Mouse (Mus musculus) stomach, postnatal 0 days (tissue): ENCODE measurements at regions not wholly inside any gene's neighbourhood (a gene's known extent, or its start where the extent isn't known, plus 50 kb on each side); places are given as distances from the start of the nearest gene placed in this dataset.

ENCODE experiments used
- ATAC-seq: fragments of 200-750 bp; cut with Nextera tagmentation; 2 replicates; pipeline ENCODE4 v1.8.0; 2017; ENCODE audit not compliant: low FRiP score, low TSS enrichment
- DNase-seq: peaks from one replicate; pipeline ENCODE4 v3.0.0-alpha.2; 2016; ENCODE audit warnings: low spot score
- H3K27ac ChIP-seq: fragments of 300-500 bp; sonication (generic); replicated peaks from 2 replicates; pipeline ENCODE4 v1.5.1; 2014; ENCODE audit warnings: mild to moderate bottlenecking, control low read depth
- H3K27me3 ChIP-seq: fragments of 300-500 bp; sonication (generic); 2 replicates; pipeline ENCODE4 v1.6.1; 2014; ENCODE audit warnings: low read length; ENCODE audit not compliant: control insufficient read depth, insufficient read depth
- H3K36me3 ChIP-seq: fragments of 300-500 bp; sonication (generic); 2 replicates; pipeline ENCODE4 v1.6.1; 2014; ENCODE audit warnings: low read length, mixed read lengths; ENCODE audit not compliant: control insufficient read depth, insufficient read depth
- H3K4me1 ChIP-seq: fragments of 300-500 bp; sonication (generic); replicated peaks from 2 replicates; pipeline ENCODE4 v1.6.1; 2014; ENCODE audit warnings: antibody characterized with exemption; ENCODE audit not compliant: control insufficient read depth, insufficient read depth
- H3K4me2 ChIP-seq: fragments of 300-500 bp; sonication (generic); replicated peaks from 2 replicates; pipeline ENCODE4 v1.6.1; 2014; ENCODE audit warnings: low read depth, mild to moderate bottlenecking, control low read depth, moderate library complexity
- H3K4me3 ChIP-seq: fragments of 300-500 bp; sonication (generic); 2 replicates; pipeline ENCODE4 v1.5.1; 2014; ENCODE audit warnings: low read depth, low read length, control low read depth
- H3K9ac ChIP-seq: fragments of 300-500 bp; sonication (generic); 2 replicates; pipeline ENCODE4 v1.6.1; 2014; ENCODE audit warnings: mild to moderate bottlenecking, low read length, control low read depth, mixed read lengths
- H3K9me3 ChIP-seq: fragments of 300-500 bp; sonication (generic); 2 replicates; pipeline ENCODE4 v1.6.1; 2016; ENCODE audit warnings: low read length; ENCODE audit not compliant: control insufficient read depth
- CTCF ChIP-seq: IDR thresholded peaks from 2 replicates; pipeline ENCODE4 v1.5.1; 2016; ENCODE audit warnings: antibody characterized with exemption, low read depth, mild to moderate bottlenecking, moderate library complexity
- EP300 ChIP-seq: optimal IDR thresholded peaks from 2 replicates; pipeline ENCODE3; 2016; ENCODE audit warnings: antibody characterized with exemption
- WGBS: fragments of 180-500 bp; shearing (Covaris S2); extraction: QIAGEN DNeasy Blood & Tissue Kit; methylation state at CpG from one replicate; pipeline ENCODE4 v1.1.7; 2014; 5-methylcytosine and 5-hydroxymethylcytosine counted together

GRCm38 (mm10) chr5:43339671-43340070, 106.7 kb downstream of the Cpeb2 start:
- DNase-seq (no peak), ATAC-seq (no peak)
- no peak overlapping the region for H3K27ac ChIP-seq
- no peak overlapping the region for H3K9ac ChIP-seq
- WGBS = 79% methylated on average over 7 of the region's 7 CpGs
- no peak for TF ChIP-seq EP300
- no peak for TF ChIP-seq CTCF
- H3K27me3 ChIP-seq = no peaks in the 10 kb centered on the region
- H3K36me3 ChIP-seq = no peaks in the 10 kb centered on the region
- H3K4me3 ChIP-seq = no peak overlapping the region
- no peaks in the 10 kb centered on the region for H3K4me1 ChIP-seq
- H3K9me3 ChIP-seq = no peaks in the 10 kb centered on the region
- H3K4me2 ChIP-seq = no peak overlapping the region

GRCm38 (mm10) chr5:43341475-43341874, 108.5 kb downstream of the Cpeb2 start:
- H3K4me2 ChIP-seq = no peak overlapping the region
- WGBS = 78% methylated on average over 2 of the region's 2 CpGs
- H3K4me3 ChIP-seq = no peak overlapping the region
- H3K27me3 ChIP-seq = no peaks in the 10 kb centered on the region
- no peaks in the 10 kb centered on the region for H3K36me3 ChIP-seq
- H3K4me1 ChIP-seq = no peaks in the 10 kb centered on the region
- no peak overlapping the region for H3K27ac ChIP-seq
- no peaks in the 10 kb centered on the region for H3K9me3 ChIP-seq
- DNase-seq (no peak), ATAC-seq (no peak)
- no peak overlapping the region for H3K9ac ChIP-seq
- TF ChIP-seq EP300 (no peak), CTCF (no peak)

- ATAC-seq (no peak), DNase-seq (no peak)
- Histone ChIP-seq H3K36me3 (no peaks in the 10 kb centered on the region), H3K9me3 (no peaks in the 10 kb centered on the region), H3K9ac (no peak overlapping the region), H3K27ac (no peak overlapping the region), H3K4me1 (no peaks in the 10 kb centered on the region), H3K4me3 (no peak overlapping the region), H3K27me3 (no peaks in the 10 kb centered on the region), H3K4me2 (no peak overlapping the region)
- no peak for TF ChIP-seq EP300
- TF ChIP-seq CTCF = no peak
- WGBS = 50% methylated on average over 1 of the region's 1 CpGs
Observed at GRCm38 (mm10) chr5:43344441-43344840, 111.5 kb downstream of the Cpeb2 start.

- DNase-seq = peak; percentile 25
- Histone ChIP-seq H3K9me3 (no peaks in the 10 kb centered on the region), H3K9ac (no peak overlapping the region), H3K4me3 (no peak overlapping the region), H3K4me1 (peaks cover 5% of the 10 kb centered on the region), H3K36me3 (no peaks in the 10 kb centered on the region), H3K27ac (peak overlapping the region; percentile 63; the same call in 1 of the 2 replicates), H3K4me2 (no peak overlapping the region), H3K27me3 (no peaks in the 10 kb centered on the region)
- ATAC-seq = peak; percentile 66
- 54% methylated on average over 2 of the region's 2 CpGs for WGBS
- TF ChIP-seq EP300 = peak; percentile 64
- TF ChIP-seq CTCF = no peak
Observed at GRCm38 (mm10) chr5:43350987-43351386, 118.0 kb downstream of the Cpeb2 start.

GRCm38 (mm10) chr5:43353021-43353990, 120.3 kb downstream of the Cpeb2 start:
- Histone ChIP-seq H3K9me3 (no peaks in the 10 kb centered on the region), H3K4me1 (peaks cover 5% of the 10 kb centered on the region), H3K4me3 (no peak overlapping the region), H3K36me3 (no peaks in the 10 kb centered on the region), H3K27me3 (no peaks in the 10 kb centered on the region), H3K4me2 (no peak overlapping the region), H3K27ac (no peak overlapping the region), H3K9ac (no peak overlapping the region)
- DNase-seq (no peak), ATAC-seq (no peak)
- TF ChIP-seq EP300 (no peak), CTCF (no peak)
- 67% methylated on average over 23 of the region's 23 CpGs for WGBS

GRCm38 (mm10) chr5:43354351-43354942, 121.5 kb downstream of the Cpeb2 start:
- H3K9ac ChIP-seq = 0 out of 2 replicates have a peak overlapping the region, but pooled peaks have one; percentile 47
- peak overlapping the region; percentile 36 for H3K4me3 ChIP-seq
- no peaks in the 10 kb centered on the region for H3K9me3 ChIP-seq
- TF ChIP-seq EP300 (no peak), CTCF (no peak)
- H3K27me3 ChIP-seq = no peaks in the 10 kb centered on the region
- H3K27ac ChIP-seq = peak overlapping the region; percentile 69; the same call in 1 of the 2 replicates
- no peaks in the 10 kb centered on the region for H3K36me3 ChIP-seq
- DNase-seq = no peak
- ATAC-seq = no peak
- H3K4me2 ChIP-seq = peak overlapping the region; percentile 62
- peaks cover 5% of the 10 kb centered on the region for H3K4me1 ChIP-seq
- WGBS = 39% methylated on average over 14 of the region's 14 CpGs
